Mouse (Mus musculus) cerebellum, adult 2 months (tissue): ENCODE measurements around the gene Nedd9. TPM values are rescaled to one million over a fixed set of nuclear protein-coding genes. Genes with fewer than 3 reads are reported as not detected.

Experiments used
- DNase-seq, 2 experiments: peaks; one replicate each; pipeline ENCODE4 v3.0.0; 2021
- H3K27ac ChIP-seq: fragments of 200-500 bp; 2 replicates; pipeline ENCODE4 v1.5.1; 2012; ENCODE audit warnings: low read length, control low read depth, inconsistent platforms; ENCODE audit not compliant: insufficient read depth
- H3K27me3 ChIP-seq: fragments of 200-500 bp; 2 replicates; pipeline ENCODE4 v1.6.1; 2012; ENCODE audit warnings: inconsistent platforms, mild to moderate bottlenecking, low read length, moderate library complexity; ENCODE audit not compliant: control insufficient read depth, insufficient read depth
- H3K4me1 ChIP-seq: fragments of 200-500 bp; 2 replicates; pipeline ENCODE4 v1.6.1; 2011; ENCODE audit warnings: low read length; ENCODE audit not compliant: control insufficient read depth, insufficient read depth
- H3K4me3 ChIP-seq: fragments of 200-500 bp; replicated peaks from 2 replicates; pipeline ENCODE3; 2011; ENCODE audit warnings: mild to moderate bottlenecking, low read depth, low read length, control low read depth; ENCODE audit not compliant: insufficient read depth
- CTCF ChIP-seq: fragments of 200-500 bp; IDR thresholded peaks from 2 replicates; pipeline ENCODE4 v1.5.1; 2011; ENCODE audit warnings: low read depth, mild to moderate bottlenecking, control low read depth, low read length, moderate library complexity, borderline replicate concordance; ENCODE audit not compliant: insufficient read depth
- POLR2A ChIP-seq: fragments of 200-500 bp; IDR thresholded peaks from 2 replicates; pipeline ENCODE4 v1.6.1; 2011; ENCODE audit warnings: low read length, control low read depth, borderline replicate concordance; ENCODE audit not compliant: insufficient read depth
- WGBS: fragments of 180-500 bp; shearing (Covaris S2); methylation state at CpG from one replicate; pipeline ENCODE4 v1.1.7; 2018; 5-methylcytosine and 5-hydroxymethylcytosine counted together
- polyA plus RNA-seq: library from polyadenylated mRNA; depleted of rRNA; stranded (reverse); fragments of >200 nt; gene quantifications from 2 replicates; pipeline ENCODE4 v1.2.3, GENCODE M21; 2012; rRNA removed

Nedd9 gene
- 5.4 and 5.5 TPM in 2 replicates for polyA plus RNA-seq

GRCm38 (mm10) chr13:41486606-41487408 is at the start of gene Nedd9:
Gene Nedd9 (minus strand): TSS chr13:41487362.
- TF ChIP-seq CTCF (no peak), POLR2A (no peak)
- DNase-seq, result no peak
- 74% methylated on average over 15 of the region's 15 CpGs for WGBS
- no peak within 1 kb of the TSS for H3K27ac ChIP-seq
- no peaks in the 10 kb centered on the region for H3K27me3 ChIP-seq
- no peak within 1 kb of the TSS for H3K4me3 ChIP-seq
- H3K4me1 ChIP-seq, result 0 out of 2 replicates have a peak, but pooled peaks cover 2% of the 10 kb centered on the region

GRCm38 (mm10) chr13:41532625-41533024 is 45.5 kb upstream of the Nedd9 start:
- TF ChIP-seq POLR2A, result no peak
- no peak for TF ChIP-seq CTCF
- WGBS, result 84% methylated on average over 5 of the region's 5 CpGs
- Histone ChIP-seq H3K27me3 (no peaks in the 10 kb centered on the region), H3K4me1 (no peaks in the 10 kb centered on the region), H3K4me3 (no peak overlapping the region), H3K27ac (no peak overlapping the region)
- DNase-seq, result no peak

- DNase-seq, result no peak
- Histone ChIP-seq H3K27me3 (no peaks in the 10 kb centered on the region), H3K4me3 (no peak overlapping the region), H3K4me1 (no peaks in the 10 kb centered on the region), H3K27ac (no peak overlapping the region)
- TF ChIP-seq CTCF (no peak), POLR2A (no peak)
Measured at GRCm38 (mm10) chr13:41530326-41530725, 43.2 kb upstream of the Nedd9 start.

GRCm38 (mm10) chr13:41524208-41524607 is 37.0 kb upstream of the Nedd9 start:
- 93% methylated on average over 11 of the region's 11 CpGs for WGBS
- DNase-seq, result no peak
- H3K4me3 ChIP-seq, result no peak overlapping the region
- no peaks in the 10 kb centered on the region for H3K4me1 ChIP-seq
- H3K27me3 ChIP-seq, result no peaks in the 10 kb centered on the region
- TF ChIP-seq POLR2A, result no peak
- no peak for TF ChIP-seq CTCF
- no peak overlapping the region for H3K27ac ChIP-seq

- Histone ChIP-seq H3K27ac (no peak overlapping the region), H3K4me1 (no peaks in the 10 kb centered on the region), H3K4me3 (no peak overlapping the region), H3K27me3 (no peaks in the 10 kb centered on the region)
- TF ChIP-seq CTCF, result no peak
- TF ChIP-seq POLR2A, result no peak
- DNase-seq, result no peak
- 82% methylated on average over 4 of the region's 4 CpGs for WGBS
Measured at GRCm38 (mm10) chr13:41521296-41521695, 34.1 kb upstream of the Nedd9 start.

GRCm38 (mm10) chr13:41520549-41521161 is 33.5 kb upstream of the Nedd9 start:
- H3K27ac ChIP-seq, result no peak overlapping the region
- H3K4me3 ChIP-seq, result no peak overlapping the region
- H3K27me3 ChIP-seq, result no peaks in the 10 kb centered on the region
- TF ChIP-seq CTCF (no peak), POLR2A (no peak)
- no peak for DNase-seq
- WGBS, result 87% methylated on average over 5 of the region's 5 CpGs
- no peaks in the 10 kb centered on the region for H3K4me1 ChIP-seq

- Histone ChIP-seq H3K4me1 (no peaks in the 10 kb centered on the region), H3K27me3 (no peaks in the 10 kb centered on the region), H3K4me3 (no peak overlapping the region), H3K27ac (no peak overlapping the region)
- no peak for TF ChIP-seq CTCF
- TF ChIP-seq POLR2A, result no peak
- 86% methylated on average over 4 of the region's 4 CpGs for WGBS
- DNase-seq, result no peak
Measured at GRCm38 (mm10) chr13:41519792-41520191, 32.6 kb upstream of the Nedd9 start.

- Histone ChIP-seq H3K4me3 (no peak overlapping the region), H3K4me1 (no peaks in the 10 kb centered on the region), H3K27ac (no peak overlapping the region), H3K27me3 (no peaks in the 10 kb centered on the region)
- WGBS, result 88% methylated on average over 4 of the region's 4 CpGs
- DNase-seq, result no peak
- no peak for TF ChIP-seq POLR2A
- TF ChIP-seq CTCF, result no peak
Measured at GRCm38 (mm10) chr13:41517193-41517592, 30.0 kb upstream of the Nedd9 start.
